Mouse (Mus musculus): ENCODE data around the gene Cdc123. TPM values are rescaled to one million over a fixed set of nuclear protein-coding genes. Genes with fewer than 3 reads are reported as not detected.

The Cdc123 gene
- total RNA-seq (2014; rRNA removed) = 78.2 and 107 TPM in 2 replicates
- polyA plus RNA-seq (2015; fragmentation: Nextera tagmentation; extraction: Ambion mirVana) = 191 and 226 TPM in 2 replicates

GRCm38 (mm10) chr2:5844873-5845631 is at the start of gene Cdc123, which contains the start of gene Nudt5:
Gene Cdc123 (minus strand): TSS chr2:5845164.
Gene Nudt5 (plus strand): TSS chr2:5845019.
- WGBS = 2% methylated on average over 53 of the region's 53 CpGs
- peak; percentile 89 for TF ChIP-seq CTCF (IDR thresholded peaks at IDR 0.05; ENCODE audit: low read depth)
- H3K36me3 ChIP-seq (ENCODE audit: insufficient read depth) = peaks cover 19% of the 10 kb centered on the region

GRCm38 (mm10) chr2:5894296-5894695 is 49.3 kb upstream of the Cdc123 start:
- no peaks in the 10 kb centered on the region for H3K27me3 ChIP-seq (ENCODE audit: insufficient read depth, low read length)

More at GRCm38 (mm10) chr2:5844873-5845631, at the start of gene Cdc123, which contains the start of gene Nudt5:
- Histone ChIP-seq H3K27me3 (ENCODE audit: insufficient read depth, low read length) (no peaks in the 10 kb centered on the region), H3K4me2 (ENCODE audit: low read depth) (peak within 1 kb of the TSS; percentile 67), H3K9me3 (ENCODE audit: low read length) (no peaks in the 10 kb centered on the region), H3K9ac (peak within 1 kb of the TSS; percentile 64), H3K27ac (ENCODE audit: low read depth, low read length) (peak within 1 kb of the TSS; percentile 92), H3K4me1 (ENCODE audit: insufficient read depth) (no peaks in the 10 kb centered on the region), H3K4me3 (ENCODE audit: low read depth, low read length) (peak within 1 kb of the TSS; percentile 73)
- DNase-seq = peak; percentile 97
- ATAC-seq = peak; percentile 98

GRCm38 (mm10) chr2:5889412-5889811 is 44.4 kb upstream of the Cdc123 start:
- no peak for DNase-seq
- H3K4me1 ChIP-seq (ENCODE audit: insufficient read depth) = no peaks in the 10 kb centered on the region
- H3K4me3 ChIP-seq (ENCODE audit: low read depth, low read length) = no peak overlapping the region
- H3K9me3 ChIP-seq (ENCODE audit: low read length) = no peaks in the 10 kb centered on the region
- WGBS = 53% methylated on average over 2 of the region's 2 CpGs
- H3K27me3 ChIP-seq (ENCODE audit: insufficient read depth, low read length) = no peaks in the 10 kb centered on the region
- no peak overlapping the region for H3K27ac ChIP-seq (ENCODE audit: low read depth, low read length)
- ATAC-seq = no peak
- peaks cover 36% of the 10 kb centered on the region for H3K36me3 ChIP-seq (ENCODE audit: insufficient read depth)
- no peak overlapping the region for H3K4me2 ChIP-seq (ENCODE audit: low read depth)
- no peak overlapping the region for H3K9ac ChIP-seq
- TF ChIP-seq CTCF (IDR thresholded peaks at IDR 0.05; ENCODE audit: low read depth) = no peak

More at GRCm38 (mm10) chr2:5894296-5894695, 49.3 kb upstream of the Cdc123 start:
- 36% methylated on average over 11 of the region's 11 CpGs for WGBS
- no peaks in the 10 kb centered on the region for H3K4me1 ChIP-seq (ENCODE audit: insufficient read depth)
- DNase-seq (peak; percentile 30), ATAC-seq (0 out of 2 replicates have a peak, but pooled peaks have one; percentile 9)
- peak overlapping the region; percentile 59 for H3K4me2 ChIP-seq (ENCODE audit: low read depth)
- no peak overlapping the region; the same call in 1 of the 2 replicates for H3K27ac ChIP-seq (ENCODE audit: low read depth, low read length)
- H3K9me3 ChIP-seq (ENCODE audit: low read length) = no peaks in the 10 kb centered on the region
- TF ChIP-seq CTCF (IDR thresholded peaks at IDR 0.05; ENCODE audit: low read depth) = no peak
- H3K9ac ChIP-seq = peak overlapping the region; percentile 89
- H3K36me3 ChIP-seq (ENCODE audit: insufficient read depth) = peaks cover 11% of the 10 kb centered on the region
- peak overlapping the region; percentile 93 for H3K4me3 ChIP-seq (ENCODE audit: low read depth, low read length)

- 90% methylated on average over 5 of the region's 5 CpGs for WGBS
- no peaks in the 10 kb centered on the region for H3K27me3 ChIP-seq (ENCODE audit: insufficient read depth, low read length)
- H3K27ac ChIP-seq (ENCODE audit: low read depth, low read length) = no peak overlapping the region
- no peaks in the 10 kb centered on the region for H3K9me3 ChIP-seq (ENCODE audit: low read length)
- no peaks in the 10 kb centered on the region for H3K4me1 ChIP-seq (ENCODE audit: insufficient read depth)
- no peak overlapping the region for H3K9ac ChIP-seq
- no peak for DNase-seq
- TF ChIP-seq CTCF (IDR thresholded peaks at IDR 0.05; ENCODE audit: low read depth) = no peak
- no peak overlapping the region for H3K4me2 ChIP-seq (ENCODE audit: low read depth)
- H3K36me3 ChIP-seq (ENCODE audit: insufficient read depth) = peaks cover 39% of the 10 kb centered on the region
- no peak for ATAC-seq
- H3K4me3 ChIP-seq (ENCODE audit: low read depth, low read length) = no peak overlapping the region
Observed at GRCm38 (mm10) chr2:5888865-5889264, 43.9 kb upstream of the Cdc123 start.

GRCm38 (mm10) chr2:5877446-5877845 is 32.5 kb upstream of the Cdc123 start:
- no peak for ATAC-seq
- no peak for TF ChIP-seq CTCF (IDR thresholded peaks at IDR 0.05; ENCODE audit: low read depth)
- H3K36me3 ChIP-seq (ENCODE audit: insufficient read depth) = peaks cover 52% of the 10 kb centered on the region
- H3K27me3 ChIP-seq (ENCODE audit: insufficient read depth, low read length) = no peaks in the 10 kb centered on the region
- H3K4me1 ChIP-seq (ENCODE audit: insufficient read depth) = no peaks in the 10 kb centered on the region
- no peak overlapping the region for H3K27ac ChIP-seq (ENCODE audit: low read depth, low read length)
- 79% methylated on average over 3 of the region's 3 CpGs for WGBS
- H3K9ac ChIP-seq = no peak overlapping the region
- no peak overlapping the region for H3K4me3 ChIP-seq (ENCODE audit: low read depth, low read length)
- H3K4me2 ChIP-seq (ENCODE audit: low read depth) = no peak overlapping the region
- no peak for DNase-seq
- H3K9me3 ChIP-seq (ENCODE audit: low read length) = no peaks in the 10 kb centered on the region

GRCm38 (mm10) chr2:5869746-5870145 is 24.8 kb upstream of the Cdc123 start:
- Histone ChIP-seq H3K4me1 (ENCODE audit: insufficient read depth) (no peaks in the 10 kb centered on the region), H3K27ac (ENCODE audit: low read depth, low read length) (no peak overlapping the region), H3K27me3 (ENCODE audit: insufficient read depth, low read length) (no peaks in the 10 kb centered on the region), H3K4me2 (ENCODE audit: low read depth) (no peak overlapping the region), H3K4me3 (ENCODE audit: low read depth, low read length) (no peak overlapping the region), H3K9me3 (ENCODE audit: low read length) (no peaks in the 10 kb centered on the region), H3K9ac (no peak overlapping the region), H3K36me3 (ENCODE audit: insufficient read depth) (peaks cover 36% of the 10 kb centered on the region)
- DNase-seq (no peak), ATAC-seq (no peak)
- 93% methylated on average over 5 of the region's 5 CpGs for WGBS
- no peak for TF ChIP-seq CTCF (IDR thresholded peaks at IDR 0.05; ENCODE audit: low read depth)

GRCm38 (mm10) chr2:5867681-5868080 is 22.7 kb upstream of the Cdc123 start:
- TF ChIP-seq CTCF (IDR thresholded peaks at IDR 0.05; ENCODE audit: low read depth) = no peak
- H3K4me1 ChIP-seq (ENCODE audit: insufficient read depth) = no peaks in the 10 kb centered on the region
- H3K4me2 ChIP-seq (ENCODE audit: low read depth) = no peak overlapping the region
- no peaks in the 10 kb centered on the region for H3K27me3 ChIP-seq (ENCODE audit: insufficient read depth, low read length)
- H3K27ac ChIP-seq (ENCODE audit: low read depth, low read length) = no peak overlapping the region
- no peaks in the 10 kb centered on the region for H3K9me3 ChIP-seq (ENCODE audit: low read length)
- H3K4me3 ChIP-seq (ENCODE audit: low read depth, low read length) = no peak overlapping the region
- DNase-seq = no peak
- no peak for ATAC-seq
- WGBS = 80% methylated on average over 2 of the region's 2 CpGs
- H3K36me3 ChIP-seq (ENCODE audit: insufficient read depth) = peaks cover 34% of the 10 kb centered on the region
- H3K9ac ChIP-seq = no peak overlapping the region

Data from forebrain, postnatal 0 days (tissue).